Mouse (Mus musculus) kidney, adult 2 months (tissue): Measurements from ENCODE around the gene Skp1a.
"Not testable (repeated sequence)": the region's sequence is repeated elsewhere in the genome, so short reads cannot be mapped to it uniquely, and the experiment has no call there.

Experiments used
- CTCF ChIP-seq: fragments of 200-500 bp; conservative IDR thresholded peaks from 2 replicates; pipeline ENCODE4 v1.5.1; 2011; ENCODE audit warnings: low read depth, mild to moderate bottlenecking, control low read depth, low read length, moderate library complexity, mixed read lengths; ENCODE audit not compliant: insufficient read depth, insufficient read length
- POLR2A ChIP-seq: fragments of 200-500 bp; IDR thresholded peaks from one replicate; pipeline ENCODE4 v1.6.1; 2011; ENCODE audit warnings: low read depth, low read length, control low read depth

DNA sequence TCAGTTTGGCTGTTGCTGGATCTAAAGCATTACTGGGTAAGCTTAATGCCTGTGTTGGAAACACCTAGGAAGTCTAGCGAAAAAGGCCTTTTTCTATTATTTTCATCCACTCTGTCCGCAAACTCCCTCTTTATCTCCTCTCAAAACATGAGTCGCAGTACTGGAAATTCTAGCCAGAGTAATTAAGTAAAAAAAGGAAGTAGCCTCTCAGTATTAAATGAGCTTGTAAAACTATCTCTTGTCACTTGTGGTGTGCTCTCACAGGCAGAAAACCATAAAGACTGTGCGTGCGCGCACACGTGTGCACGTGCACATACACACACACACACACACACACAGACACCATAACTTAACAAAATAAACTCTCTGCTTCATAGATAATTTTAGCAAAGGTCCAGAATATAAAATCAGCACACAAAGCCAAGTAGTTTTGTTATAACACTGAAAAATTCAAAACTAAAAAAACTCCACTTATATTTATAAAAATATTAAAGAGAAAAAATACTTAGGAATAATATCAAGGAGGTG is 35.2 kb upstream of the Skp1a start:
- TF ChIP-seq CTCF, POLR2A: not testable (repeated sequence)
